ENCODE assay signal across 10 mouse cellular contexts in genomic region chr8:107411391-107411790, GRCm38 (mm10). TPM values are rescaled to one million over a fixed set of nuclear protein-coding genes. Genes with fewer than 3 reads are reported as not detected.
DNase-seq lines count a peak whose midpoint lies in the region; ATAC-seq and TF ChIP-seq lines count a peak whose summit lies in the region.
"Had no signal": no experiment of that assay in that cellular context is flagged by ENCODE, and none has a peak within 500 bp of the region (broad histone marks: within the 10 kb centered on the region; RNA-seq: fewer than 3 reads in every experiment).

No protein-coding gene starts in this region.

- TF ChIP-seq RAD21 in MEL (IDR thresholded peaks at IDR 0.05; ENCODE audit: low read depth, low read length): peak; percentile 38

- peak; percentile 46 to 77 (median 68); a peak in 5 of 6 replicates for TF ChIP-seq CTCF in MEL (IDR thresholded peaks at IDR 0.05 in 2 of 3, conservative IDR thresholded peaks at IDR 0.05 in 1 of 3; ENCODE audit: control insufficient read depth in 1 of 3, insufficient read depth in 1 of 3, low read depth in 2 of 3, low read length in 3 of 3, poor library complexity in 1 of 3, severe bottlenecking in 1 of 3)

- no peak overlapping the region for H3K4me2 ChIP-seq in liver, embryonic 11.5 days
- no peak overlapping the region for H3K4me2 ChIP-seq in embryonic facial prominence, embryonic 11.5 days (ENCODE audit: low read depth, low read length)
- H3K4me2 ChIP-seq: embryonic facial prominence, embryonic 13.5 days; limb, embryonic 13.5 days had no signal

- no peak overlapping the region for H3K9ac ChIP-seq in liver, embryonic 11.5 days (ENCODE audit: low read depth, low read length)
- H3K9ac ChIP-seq in MEL (ENCODE audit: control insufficient read depth, low read depth, low read length, poor library complexity, severe bottlenecking): no peak overlapping the region
- H3K9ac ChIP-seq in embryonic facial prominence, embryonic 11.5 days (replicated peaks; ENCODE audit: low read length): no peak overlapping the region
- H3K9ac ChIP-seq: embryonic facial prominence, embryonic 13.5 days; limb, embryonic 13.5 days had no signal

- no peak overlapping the region for H3K27ac ChIP-seq in liver, embryonic 11.5 days (ENCODE audit: low read depth, low read length)
- no peak overlapping the region for H3K27ac ChIP-seq in MEL (ENCODE audit: control insufficient read depth, low read depth, low read length)
- H3K27ac ChIP-seq in embryonic facial prominence, embryonic 11.5 days (replicated peaks; ENCODE audit: low read depth, low read length): no peak overlapping the region
- H3K27ac ChIP-seq in heart, embryonic 10.5 days: no peak overlapping the region
- H3K27ac ChIP-seq: embryonic facial prominence, embryonic 13.5 days; limb, embryonic 13.5 days had no signal

- H3K36me3 ChIP-seq in liver, embryonic 11.5 days (ENCODE audit: control insufficient read depth, insufficient read depth, low read length): peaks cover 40% of the 10 kb centered on the region
- H3K36me3 ChIP-seq in MEL (ENCODE audit: control insufficient read depth in 1 of 2, insufficient read depth in 2 of 2, low read length in 2 of 2): peaks cover 0 to 4% of the 10 kb centered on the region in 2 experiments; a peak in 2 of 4 replicates
- H3K36me3 ChIP-seq in embryonic facial prominence, embryonic 11.5 days (replicated peaks; ENCODE audit: control insufficient read depth, insufficient read depth, low read depth, low read length): peaks cover 12% of the 10 kb centered on the region
- H3K36me3 ChIP-seq in heart, embryonic 10.5 days: peaks cover 87% of the 10 kb centered on the region

- no peak for TF ChIP-seq POLR2A in MEL (IDR thresholded peaks at IDR 0.05; ENCODE audit: control insufficient read depth in 1 of 2, insufficient read depth in 1 of 2, low read depth in 1 of 2, low read length in 2 of 2, poor library complexity in 1 of 2)

- intact Hi-C loops in heart, postnatal 36 days (cut with DNase I): loop anchor here (5.0 kb wide), 1 partner anchor 166 kb away; no protein-coding TSS in a partner anchor

- DNase-seq in liver: peak; percentile 40
- no peak for DNase-seq in liver, embryonic 11.5 days (ENCODE audit: low spot score)
- peak; percentile 65 for DNase-seq in MEL (ENCODE audit: low read depth, low spot score)
- peak; percentile 75 for DNase-seq in embryonic facial prominence, embryonic 11.5 days (ENCODE audit: low spot score)
- DNase-seq in mesoderm, embryonic 11.5 days (ENCODE audit: low read depth, low spot score): peak; percentile 54
- no peak for DNase-seq in urinary bladder, postnatal 4 days (ENCODE audit: low spot score in 2 of 2)
- no peak for DNase-seq in heart, postnatal 36 days
- DNase-seq in heart, embryonic 10.5 days (ENCODE audit: low spot score): no peak

- no peaks in the 10 kb centered on the region; the same call in 1 of the 2 replicates for H3K79me2 ChIP-seq in MEL (ENCODE audit: control insufficient read depth, insufficient read depth, low read length, poor library complexity)

- H3K4me3 ChIP-seq in liver, embryonic 11.5 days (ENCODE audit: low read depth, low read length): no peak overlapping the region
- H3K4me3 ChIP-seq in MEL (ENCODE audit: control insufficient read depth in 1 of 2, insufficient read depth in 1 of 2, low read depth in 2 of 2, low read length in 2 of 2): no peak overlapping the region
- no peak overlapping the region for H3K4me3 ChIP-seq in embryonic facial prominence, embryonic 11.5 days (ENCODE audit: low read depth, low read length)
- no peak overlapping the region for H3K4me3 ChIP-seq in heart, embryonic 10.5 days
- H3K4me3 ChIP-seq: embryonic facial prominence, embryonic 13.5 days; limb, embryonic 13.5 days had no signal

- no peaks in the 10 kb centered on the region for H3K9me3 ChIP-seq in liver, embryonic 11.5 days (ENCODE audit: control insufficient read depth, low read length)
- no peaks in the 10 kb centered on the region for H3K9me3 ChIP-seq in MEL (replicated peaks; ENCODE audit: insufficient read depth, low read length)
- H3K9me3 ChIP-seq in embryonic facial prominence, embryonic 11.5 days (replicated peaks; ENCODE audit: control insufficient read depth, low read length): no peaks in the 10 kb centered on the region
- no peaks in the 10 kb centered on the region for H3K9me3 ChIP-seq in heart, embryonic 10.5 days
- H3K9me3 ChIP-seq: embryonic facial prominence, embryonic 13.5 days; limb, embryonic 13.5 days had no signal

- TF ChIP-seq EP300 in MEL (IDR thresholded peaks at IDR 0.05; ENCODE audit: low read depth in 1 of 2, low read length in 2 of 2): no peak

- no peak for ATAC-seq in liver, embryonic 11.5 days (replicated peaks; ENCODE audit: low FRiP score)
- ATAC-seq in embryonic facial prominence, embryonic 11.5 days (replicated peaks; ENCODE audit: insufficient number of reproducible peaks, low FRiP score, low TSS enrichment, low read depth): no peak

- WGBS in liver, embryonic 11.5 days: 65% methylated on average over 4 of the region's 4 CpGs
- WGBS in embryonic facial prominence, embryonic 11.5 days: 76% methylated on average over 4 of the region's 4 CpGs
- WGBS in heart, embryonic 10.5 days: 69% methylated on average over 4 of the region's 4 CpGs

- H3K27me3 ChIP-seq in liver, embryonic 11.5 days (replicated peaks; ENCODE audit: control insufficient read depth, insufficient read depth, low read length): no peaks in the 10 kb centered on the region
- H3K27me3 ChIP-seq in MEL (ENCODE audit: control insufficient read depth in 1 of 2, insufficient read depth in 2 of 2, low read length in 2 of 2): no peaks in the 10 kb centered on the region
- H3K27me3 ChIP-seq in embryonic facial prominence, embryonic 11.5 days (ENCODE audit: control insufficient read depth, insufficient read depth, low read length): no peaks in the 10 kb centered on the region
- no peaks in the 10 kb centered on the region for H3K27me3 ChIP-seq in heart, embryonic 10.5 days (ENCODE audit: insufficient read depth, poor library complexity, severe bottlenecking)
- H3K27me3 ChIP-seq: embryonic facial prominence, embryonic 13.5 days; limb, embryonic 13.5 days had no signal

- no peaks in the 10 kb centered on the region for H3K4me1 ChIP-seq in liver, embryonic 11.5 days (replicated peaks; ENCODE audit: control insufficient read depth, insufficient read depth, low read length)
- no peaks in the 10 kb centered on the region for H3K4me1 ChIP-seq in MEL (ENCODE audit: control insufficient read depth in 1 of 2, insufficient read depth in 2 of 2, low read length in 2 of 2)
- H3K4me1 ChIP-seq in embryonic facial prominence, embryonic 11.5 days (ENCODE audit: control insufficient read depth, insufficient read depth, low read length): no peaks in the 10 kb centered on the region
- no peaks in the 10 kb centered on the region for H3K4me1 ChIP-seq in heart, embryonic 10.5 days
- H3K4me1 ChIP-seq: embryonic facial prominence, embryonic 13.5 days; limb, embryonic 13.5 days had no signal

TF ChIP-seq in MEL, 35 proteins besides CTCF, POLR2A, EP300 and RAD21 (continues in another document):
- no peak for TF ChIP-seq TAL1 (IDR thresholded peaks at IDR 0.05; ENCODE audit: low read length)
- TF ChIP-seq JUND (IDR thresholded peaks at IDR 0.05; ENCODE audit: low read depth, low read length): no peak
- TF ChIP-seq MYC (IDR thresholded peaks at IDR 0.05; ENCODE audit: low read depth, low read length): no peak
- TF ChIP-seq UBTF (IDR thresholded peaks at IDR 0.05; ENCODE audit: borderline replicate concordance, insufficient read depth, low read depth, low read length): no peak
- no peak for TF ChIP-seq ZNF384 (IDR thresholded peaks at IDR 0.05; ENCODE audit: low read depth, low read length)
- no peak for TF ChIP-seq MXI1 (IDR thresholded peaks at IDR 0.05; ENCODE audit: low read depth, low read length)
- no peak for TF ChIP-seq USF1 (IDR thresholded peaks at IDR 0.05; ENCODE audit: low read depth, low read length)
- TF ChIP-seq GATA1 (IDR thresholded peaks at IDR 0.05; ENCODE audit: low read depth, low read length): peak; percentile 34; the same call in 1 of the 2 replicates
- no peak for TF ChIP-seq MAX (IDR thresholded peaks at IDR 0.05; ENCODE audit: low read length)
- no peak for TF ChIP-seq KAT2A (conservative IDR thresholded peaks at IDR 0.05; ENCODE audit: low read depth, low read length)
- no peak for TF ChIP-seq CHD2 (IDR thresholded peaks at IDR 0.05; ENCODE audit: low read length)
- TF ChIP-seq SMC3 (IDR thresholded peaks at IDR 0.05; ENCODE audit: low read depth, low read length): peak; percentile 55
- no peak for TF ChIP-seq NELFE (IDR thresholded peaks at IDR 0.05; ENCODE audit: low read depth, low read length)
- TF ChIP-seq TCF12 (IDR thresholded peaks at IDR 0.05; ENCODE audit: low read depth, low read length): no peak

RNA-seq across cellular contexts. Expression of gene Nqo1, which starts 8.4 kb away (rescaled TPM):
- 12.5 and 15.9 TPM in 2 replicates for polyA plus RNA-seq in liver, embryonic 11.5 days (2014; fragmentation: Nextera tagmentation; extraction: Ambion mirVana)
- 8.0 and 8.8 TPM in 2 replicates for total RNA-seq in MEL (2012; rRNA removed)
- polyA plus RNA-seq in MEL (2012; ENCODE audit: insufficient read depth in 1 of 2, insufficient read length in 2 of 2, low read depth in 1 of 2, low replicate concordance in 2 of 2, missing spikeins in 1 of 2): 1 to 10 TPM in 1 of 2 experiments, not detected in 1; 8.8 TPM
- polyA plus RNA-seq in embryonic facial prominence, embryonic 11.5 days (2014; fragmentation: Nextera tagmentation; extraction: Ambion mirVana): 13.8 and 15.0 TPM in 2 replicates
- 10 to 100 TPM; 33.2 to 57.3 TPM for total RNA-seq in heart, postnatal 36 days (2021)
- 3.9 and 4.5 TPM in 2 replicates for polyA plus RNA-seq in heart, embryonic 10.5 days (2016; fragmentation: Nextera tagmentation; extraction: Ambion mirVana)

RNA-seq across cellular contexts. Expression of gene Nob1, which starts 13.5 kb away (rescaled TPM):
- 92.9 and 93.3 TPM in 2 replicates for polyA plus RNA-seq in liver, embryonic 11.5 days (2014; fragmentation: Nextera tagmentation; extraction: Ambion mirVana)
- total RNA-seq in MEL (2012; rRNA removed): 110 and 125 TPM in 2 replicates
- polyA plus RNA-seq in MEL (2012; ENCODE audit: insufficient read depth in 1 of 2, insufficient read length in 2 of 2, low read depth in 1 of 2, low replicate concordance in 2 of 2, missing spikeins in 1 of 2): 100 to 1,000 TPM; 144 to 200 TPM
- 81.9 and 82.4 TPM in 2 replicates for polyA plus RNA-seq in embryonic facial prominence, embryonic 11.5 days (2014; fragmentation: Nextera tagmentation; extraction: Ambion mirVana)
- total RNA-seq in heart, postnatal 36 days (2021): 10 to 100 TPM; 21.6 to 24.1 TPM
- 57.5 and 80.1 TPM in 2 replicates for polyA plus RNA-seq in heart, embryonic 10.5 days (2016; fragmentation: Nextera tagmentation; extraction: Ambion mirVana)

RNA-seq across cellular contexts. Expression of gene Wwp2, which starts 24.8 kb away (rescaled TPM):
- 37.6 and 40.2 TPM in 2 replicates for polyA plus RNA-seq in liver, embryonic 11.5 days (2014; fragmentation: Nextera tagmentation; extraction: Ambion mirVana)
- 20.5 and 21.8 TPM in 2 replicates for total RNA-seq in MEL (2012; rRNA removed)
- 10 to 100 TPM in 1 of 2 experiments, not detected in 1; 31.5 TPM for polyA plus RNA-seq in MEL (2012; ENCODE audit: insufficient read depth in 1 of 2, insufficient read length in 2 of 2, low read depth in 1 of 2, low replicate concordance in 2 of 2, missing spikeins in 1 of 2)
- 66.0 and 74.6 TPM in 2 replicates for polyA plus RNA-seq in embryonic facial prominence, embryonic 11.5 days (2014; fragmentation: Nextera tagmentation; extraction: Ambion mirVana)
- 10 to 100 TPM; 23.9 to 26.1 TPM for total RNA-seq in heart, postnatal 36 days (2021)
- polyA plus RNA-seq in heart, embryonic 10.5 days (2016; fragmentation: Nextera tagmentation; extraction: Ambion mirVana): 38.9 and 46.4 TPM in 2 replicates

Comparison
In these comparisons a context has a peak if more than half of its experiments do, and no peak if none do; other contexts are left out.
1. DNase-seq: peak in liver (single experiment), MEL (single experiment), embryonic facial prominence, embryonic 11.5 days (single experiment) and mesoderm, embryonic 11.5 days (single experiment); none in liver, embryonic 11.5 days (single experiment), urinary bladder, postnatal 4 days (0 of 2), heart, postnatal 36 days (0 of 2) and heart, embryonic 10.5 days (single experiment).